8 mouse cellular contexts compared by ENCODE assay signal in the genomic region with DNA sequence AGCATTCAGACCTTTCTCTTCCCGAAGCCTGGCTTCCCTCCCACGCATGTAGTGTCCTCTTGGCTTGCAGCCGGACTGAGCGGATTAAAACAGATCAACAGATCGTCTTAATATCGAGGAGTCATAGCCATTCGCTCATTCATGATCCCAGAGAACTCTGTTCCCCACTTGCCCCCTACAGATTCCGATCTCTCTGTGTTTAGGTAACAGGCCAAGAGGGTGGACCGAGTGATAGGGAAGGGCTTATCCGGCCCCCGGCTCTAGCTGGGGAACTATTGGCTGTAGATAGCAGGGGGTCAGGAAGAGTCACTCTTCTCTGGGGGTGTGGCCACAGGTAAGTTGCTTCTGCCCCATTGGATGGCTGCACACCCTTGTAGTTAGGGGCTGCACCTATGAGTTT.
DNase-seq lines count a peak whose midpoint lies in the region; ATAC-seq and TF ChIP-seq lines count a peak whose summit lies in the region.

No protein-coding gene starts in this region.

- DNase-seq in A20 (ENCODE audit: low read depth, low spot score) = peak; percentile 81
- DNase-seq in adrenal gland, postnatal 36 days = peak; percentile 29 to 35
- DNase-seq in gastrocnemius, postnatal 25 days = peak; percentile 55
- DNase-seq in liver, postnatal 0 days = peak; percentile 67
- no peak for DNase-seq in layer of hippocampus, adult 9-11 months
- DNase-seq in right cerebral cortex, postnatal 25 days = no peak

- H3K4me1 ChIP-seq in intestine, embryonic 16.5 days (ENCODE audit: control insufficient read depth, insufficient read depth, low read length) = peaks cover 17% of the 10 kb centered on the region
- peaks cover 12% of the 10 kb centered on the region for H3K4me1 ChIP-seq in liver, postnatal 0 days (ENCODE audit: insufficient read depth)
- H3K4me1 ChIP-seq in small intestine, adult 2 months (ENCODE audit: control insufficient read depth, insufficient read depth, insufficient read length, low read length) = peaks cover 12% of the 10 kb centered on the region; the same call in 1 of the 2 replicates

- ATAC-seq in intestine, embryonic 16.5 days = peak; percentile 89
- ATAC-seq in liver, postnatal 0 days = peak; percentile 87

- no peak for TF ChIP-seq EP300 in liver, postnatal 0 days (IDR thresholded peaks at IDR 0.05; ENCODE audit: low read depth)

- WGBS in intestine, embryonic 16.5 days = 8% methylated on average over 11 of the region's 11 CpGs
- WGBS in liver, postnatal 0 days (ENCODE audit: insufficient replicate concordance) = 16% methylated on average over 11 of the region's 11 CpGs
- 5% methylated on average over 11 of the region's 11 CpGs for whole genome bisulfite sequencing in small intestine, adult 2 months

- TF ChIP-seq CTCF in liver, postnatal 0 days (IDR thresholded peaks at IDR 0.05; ENCODE audit: low read depth) = no peak
- TF ChIP-seq CTCF in small intestine, adult 2 months (IDR thresholded peaks at IDR 0.05; ENCODE audit: extremely low read depth, insufficient read length, insufficient replicate concordance, low read depth, low read length) = no peak

- peak overlapping the region; percentile 95 for H3K27ac ChIP-seq in intestine, embryonic 16.5 days (ENCODE audit: low read length)
- H3K27ac ChIP-seq in liver, postnatal 0 days (ENCODE audit: low read depth) = peak overlapping the region; percentile 97
- peak overlapping the region; percentile 95 for H3K27ac ChIP-seq in small intestine, adult 2 months (ENCODE audit: insufficient read depth, low read depth, low read length)

- no peaks in the 10 kb centered on the region for H3K36me3 ChIP-seq in intestine, embryonic 16.5 days (ENCODE audit: control insufficient read depth, insufficient read depth, low read length)
- H3K36me3 ChIP-seq in liver, postnatal 0 days (replicated peaks; ENCODE audit: insufficient read depth, low read length) = no peaks in the 10 kb centered on the region
- no peaks in the 10 kb centered on the region for H3K36me3 ChIP-seq in small intestine, adult 2 months (ENCODE audit: control insufficient read depth, insufficient read depth, low read length)

- no peaks in the 10 kb centered on the region for H3K9me3 ChIP-seq in intestine, embryonic 16.5 days (ENCODE audit: control insufficient read depth, low read length)
- no peaks in the 10 kb centered on the region for H3K9me3 ChIP-seq in liver, postnatal 0 days (ENCODE audit: low read length)

- no peak overlapping the region for H3K9ac ChIP-seq in intestine, embryonic 16.5 days (ENCODE audit: low read depth, low read length)
- H3K9ac ChIP-seq in liver, postnatal 0 days (replicated peaks) = no peak overlapping the region

- H3K4me3 ChIP-seq in intestine, embryonic 16.5 days (ENCODE audit: low read length) = peak overlapping the region; percentile 46
- H3K4me3 ChIP-seq in liver, postnatal 0 days (ENCODE audit: low read depth, low read length) = peak overlapping the region; percentile 38
- peak overlapping the region; percentile 35 for H3K4me3 ChIP-seq in small intestine, adult 2 months (ENCODE audit: low read depth, low read length)

- H3K4me2 ChIP-seq in intestine, embryonic 16.5 days (ENCODE audit: low read depth, low read length) = peak overlapping the region; percentile 68
- H3K4me2 ChIP-seq in liver, postnatal 0 days (ENCODE audit: low read depth, low read length) = peak overlapping the region; percentile 78

- H3K27me3 ChIP-seq in intestine, embryonic 16.5 days (replicated peaks; ENCODE audit: control insufficient read depth, insufficient read depth, low read length) = no peaks in the 10 kb centered on the region
- peaks cover 8% of the 10 kb centered on the region; the same call in 1 of the 2 replicates for H3K27me3 ChIP-seq in liver, postnatal 0 days (ENCODE audit: insufficient read depth, low read length)
- no peaks in the 10 kb centered on the region for H3K27me3 ChIP-seq in small intestine, adult 2 months (ENCODE audit: control insufficient read depth, insufficient read depth, low read length)

- no peak; the same call in 1 of the 2 replicates for TF ChIP-seq POLR2A in small intestine, adult 2 months (IDR thresholded peaks at IDR 0.05; ENCODE audit: low read depth, low read length)

Comparison
In these comparisons a context has a peak if more than half of its experiments do, and no peak if none do; other contexts are left out.
1. DNase-seq: peak in A20 (single experiment), adrenal gland, postnatal 36 days (2 of 2), gastrocnemius, postnatal 25 days (single experiment) and liver, postnatal 0 days (single experiment); none in layer of hippocampus, adult 9-11 months (single experiment) and right cerebral cortex, postnatal 25 days (single experiment).
2. Peak in every context shown above with its lines, with median percentiles within 50 percentile points of each other: H3K27ac ChIP-seq and H3K4me3 ChIP-seq.